ENCODE assay signal across 11 mouse cellular contexts in the genomic region with DNA sequence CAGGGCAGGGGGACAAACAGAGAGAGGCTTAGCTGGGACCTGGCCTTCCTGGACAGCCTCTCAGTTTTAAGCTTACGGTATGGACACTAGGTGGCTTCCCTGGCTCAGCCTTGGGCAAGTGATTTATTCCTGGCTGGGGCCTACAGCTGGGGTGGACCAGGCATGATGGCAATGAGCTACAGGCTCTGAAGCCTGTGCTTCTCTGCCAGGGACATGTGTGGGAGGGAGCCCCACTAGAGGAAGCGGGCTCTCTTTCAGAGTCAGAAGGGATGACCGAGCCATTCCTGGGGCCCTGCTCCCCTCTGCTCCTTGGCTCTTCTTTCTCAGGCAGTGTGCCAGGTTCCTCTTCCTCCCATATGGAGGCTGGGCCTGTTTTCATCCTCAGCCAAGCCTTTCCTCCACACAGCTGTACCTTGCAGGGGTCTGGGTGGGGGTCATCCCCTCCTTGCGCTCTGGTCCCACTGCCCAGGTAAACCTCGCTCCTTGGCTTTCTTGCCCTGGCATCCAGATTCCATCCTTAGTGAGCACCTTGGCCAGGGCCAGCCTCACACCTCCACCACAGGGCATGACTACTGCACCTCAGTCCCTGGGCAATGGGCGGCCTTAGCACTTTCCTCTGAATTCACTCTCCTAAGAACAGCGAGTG. TPM values are rescaled to one million over a fixed set of nuclear protein-coding genes. Genes with fewer than 3 reads are reported as not detected.
DNase-seq lines count a peak whose midpoint lies in the region; ATAC-seq lines count a peak whose summit lies in the region.
"Had no signal": no experiment of that assay in that cellular context is flagged by ENCODE, and none has a peak within 500 bp of the region (broad histone marks: within the 10 kb centered on the region; RNA-seq: fewer than 3 reads in every experiment).

No protein-coding gene starts in this region.

- no peak overlapping the region for H3K4me2 ChIP-seq in kidney, embryonic 16.5 days (replicated peaks; ENCODE audit: low read depth, low read length)

- peak; percentile 37; the same call in 1 of the 2 replicates for ATAC-seq in kidney, embryonic 16.5 days (ENCODE audit: low FRiP score, low TSS enrichment)

- DNase-seq in kidney, adult 11 months, result no peak
- DNase-seq in right cerebral cortex, adult 18-20 months, result peak; percentile 74
- DNase-seq in right cerebral cortex, postnatal 25 days, result no peak
- DNase-seq in cerebellum, adult 11-12 months, result peak; percentile 93
- peak; percentile 78 to 79 for DNase-seq in cerebellum, postnatal 36 days
- DNase-seq in B cell, adult 2 months, result no peak
- DNase-seq in kidney, adult 18-20 months, result no peak
- DNase-seq: layer of hippocampus, postnatal 36 days had no signal

- H3K9me3 ChIP-seq in kidney, embryonic 16.5 days (ENCODE audit: low read length), result no peaks in the 10 kb centered on the region
- H3K9me3 ChIP-seq: G1E had no signal

- H3K27me3 ChIP-seq in kidney, embryonic 16.5 days (ENCODE audit: insufficient read depth, low read length), result no peaks in the 10 kb centered on the region

- no peak overlapping the region for H3K9ac ChIP-seq in kidney, embryonic 16.5 days (replicated peaks; ENCODE audit: low read length)

- H3K4me3 ChIP-seq in kidney, embryonic 16.5 days (ENCODE audit: low read length), result no peak overlapping the region
- H3K4me3 ChIP-seq: erythroblast, embryonic 14.5 days had no signal

- H3K36me3 ChIP-seq in kidney, embryonic 16.5 days (ENCODE audit: insufficient read depth, low read length), result peaks cover 25% of the 10 kb centered on the region

- WGBS in kidney, embryonic 16.5 days, result 68% methylated on average over 7 of the region's 7 CpGs

- no peak overlapping the region for H3K27ac ChIP-seq in kidney, embryonic 16.5 days (ENCODE audit: low read length)

- H3K4me1 ChIP-seq in kidney, embryonic 16.5 days (ENCODE audit: insufficient read depth, low read length), result 0 out of 2 replicates have a peak, but pooled peaks cover 3% of the 10 kb centered on the region

RNA-seq across cellular contexts. Expression of a gene that starts 13.9 kb away (rescaled TPM):
- polyA plus RNA-seq in kidney, embryonic 16.5 days (2015; fragmentation: Nextera tagmentation; extraction: Ambion mirVana), result 71.7 and 74.0 TPM in 2 replicates

RNA-seq across cellular contexts. Expression of a gene that starts 21.4 kb away (rescaled TPM):
- polyA plus RNA-seq in kidney, embryonic 16.5 days (2015; fragmentation: Nextera tagmentation; extraction: Ambion mirVana), result 5.7 and 5.8 TPM in 2 replicates

RNA-seq across cellular contexts. Expression of a gene that starts 40.8 kb away (rescaled TPM):
- 1.7 and 1.9 TPM in 2 replicates for polyA plus RNA-seq in kidney, embryonic 16.5 days (2015; fragmentation: Nextera tagmentation; extraction: Ambion mirVana)
- polyA plus RNA-seq: erythroblast, embryonic 14.5 days had no signal

Comparison
In these comparisons a context has a peak if more than half of its experiments do, and no peak if none do; other contexts are left out.
1. DNase-seq: peak in right cerebral cortex, adult 18-20 months (single experiment), cerebellum, adult 11-12 months (single experiment) and cerebellum, postnatal 36 days (2 of 2); none in kidney, adult 11 months (single experiment), right cerebral cortex, postnatal 25 days (single experiment), B cell, adult 2 months (0 of 2) and kidney, adult 18-20 months (single experiment).